Mouse (Mus musculus): ENCODE data around the gene Gm20865.
"Not testable (repeated sequence)": the region's sequence is repeated elsewhere in the genome, so short reads cannot be mapped to it uniquely, and the experiment has no call there.

GRCm38 (mm10) chrY:21241275-21241674, at the start of gene Gm20865:
- TF ChIP-seq POLR2A (IDR thresholded peaks at IDR 0.05; ENCODE audit: borderline replicate concordance, control insufficient read depth, low read depth, low read length); CTCF (IDR thresholded peaks at IDR 0.05; ENCODE audit: control insufficient read depth, insufficient read depth, low read length): not testable (repeated sequence)

All from bone marrow, adult 2 months (tissue).